Mouse (Mus musculus) c-Kit-negative CD71-positive TER-119-positive erythroid progenitor cells, embryonic 14.5 days (primary cell): ENCODE measurements around the gene Dscaml1.

Experiments used
- DNase-seq: peaks from one replicate; pipeline ENCODE4 v3.0.0-alpha.2; 2013; ENCODE audit warnings: low read depth, low spot score

Gene Dscaml1

GRCm38 (mm10) chr9:45570346-45570745 is 143.9 kb downstream of the Dscaml1 start:
- DNase-seq, result no peak

GRCm38 (mm10) chr9:45572787-45573492 is 146.5 kb downstream of the Dscaml1 start:
- no peak for DNase-seq

- DNase-seq, result no peak
Measured at GRCm38 (mm10) chr9:45573493-45573815, 147.0 kb downstream of the Dscaml1 start.

- DNase-seq, result no peak
Measured at GRCm38 (mm10) chr9:45574021-45574420, 147.6 kb downstream of the Dscaml1 start.

GRCm38 (mm10) chr9:45580069-45580795 is 153.8 kb downstream of the Dscaml1 start:
- no peak for DNase-seq

GRCm38 (mm10) chr9:45586475-45586874 is 160.0 kb downstream of the Dscaml1 start:
- DNase-seq, result no peak

- DNase-seq, result no peak
Measured at GRCm38 (mm10) chr9:45587704-45588103, 161.3 kb downstream of the Dscaml1 start.

GRCm38 (mm10) chr9:45589867-45590266 is 163.4 kb downstream of the Dscaml1 start:
- peak; percentile 19 for DNase-seq

GRCm38 (mm10) chr9:45591061-45591460 is 164.6 kb downstream of the Dscaml1 start:
- no peak for DNase-seq

GRCm38 (mm10) chr9:45592374-45592773 is 165.9 kb downstream of the Dscaml1 start:
- DNase-seq, result no peak

- no peak for DNase-seq
Measured at GRCm38 (mm10) chr9:45598117-45598516, 171.7 kb downstream of the Dscaml1 start.

GRCm38 (mm10) chr9:45599377-45599776 is 172.9 kb downstream of the Dscaml1 start:
- DNase-seq, result no peak

GRCm38 (mm10) chr9:45607337-45607736 is 180.9 kb downstream of the Dscaml1 start:
- no peak for DNase-seq

- no peak for DNase-seq
Measured at GRCm38 (mm10) chr9:45608097-45609031, 181.9 kb downstream of the Dscaml1 start.

GRCm38 (mm10) chr9:45610336-45611060 is 184.1 kb downstream of the Dscaml1 start:
- DNase-seq, result no peak

GRCm38 (mm10) chr9:45614616-45615015 is 188.2 kb downstream of the Dscaml1 start:
- no peak for DNase-seq

GRCm38 (mm10) chr9:45617889-45618288 is 191.5 kb downstream of the Dscaml1 start:
- DNase-seq, result no peak

GRCm38 (mm10) chr9:45618443-45618842 is 192.0 kb downstream of the Dscaml1 start:
- DNase-seq, result no peak

GRCm38 (mm10) chr9:45620049-45620448 is 193.6 kb downstream of the Dscaml1 start:
- DNase-seq, result no peak

- no peak for DNase-seq
Measured at GRCm38 (mm10) chr9:45620920-45621319, 194.5 kb downstream of the Dscaml1 start.

- DNase-seq, result no peak
Measured at GRCm38 (mm10) chr9:45625889-45626446, 199.5 kb downstream of the Dscaml1 start.
